Mouse (Mus musculus) spleen, postnatal 0 days (tissue): ENCODE measurements around the gene Gm21860. TPM values are rescaled to one million over a fixed set of nuclear protein-coding genes. Genes with fewer than 3 reads are reported as not detected.

ENCODE experiments used
- polyA plus RNA-seq: library from polyadenylated mRNA; unstranded; fragments of >200 nt; fragmentation: Nextera tagmentation; extraction: Ambion mirVana; gene quantifications from 2 replicates; pipeline ENCODE4 v1.2.1, GENCODE M21; 2015

Gene Gm21860
- polyA plus RNA-seq: not detected in 2 replicates

GRCm38 (mm10) chrY:90754721-90755120 lies at the start of gene Gm21860:
Gene Gm21860 (minus strand): TSS chrY:90754821.

GRCm38 (mm10) chrY:90784438-90784837 lies 29.8 kb upstream of the Gm21860 start, which contains the start of gene Gm47283:
Gene Gm47283 (plus strand): TSS chrY:90784738.

Other genes starting within 250 kb of the Gm21860 start
- gene Gm47283, start 29.9 kb upstream of the Gm21860 start, polyA plus RNA-seq: not detected in 2 replicates
- not detected in 2 replicates for gene Gm21748, start 84.4 kb upstream of the Gm21860 start, polyA plus RNA-seq